Mouse (Mus musculus) NIH3T3 (cell line): ENCODE measurements around the gene Tshb.
A peak's percentile ranks its signal among the peaks of the same experiment; 100 is the strongest.

Experiments used
- DNase-seq: peaks from one replicate; pipeline ENCODE4 v3.0.0-alpha.2; 2012; ENCODE audit warnings: low read depth

The Tshb gene

DNA sequence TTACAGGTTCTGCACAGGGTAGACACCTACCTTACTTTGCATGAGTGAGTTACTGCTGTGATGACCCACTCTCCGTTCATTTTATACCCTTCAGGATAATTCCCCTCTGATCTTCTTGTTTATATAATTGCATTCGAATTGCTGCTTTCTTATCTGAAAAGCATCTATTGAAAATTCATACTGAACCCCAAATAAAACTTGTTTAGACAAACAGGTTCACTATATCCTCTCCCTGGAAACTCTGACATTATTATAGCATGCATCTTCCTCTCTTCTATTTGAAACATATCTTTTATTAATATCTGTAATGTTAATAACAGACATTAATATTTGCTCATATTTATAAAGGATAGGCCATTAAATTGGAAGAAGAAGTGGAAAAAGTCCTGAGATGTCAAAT lies at the start of gene Tshb:
Tshb (minus strand) TSS at position 101 of the 400 bp plus-strand sequence.
- DNase-seq = no peak

DNA sequence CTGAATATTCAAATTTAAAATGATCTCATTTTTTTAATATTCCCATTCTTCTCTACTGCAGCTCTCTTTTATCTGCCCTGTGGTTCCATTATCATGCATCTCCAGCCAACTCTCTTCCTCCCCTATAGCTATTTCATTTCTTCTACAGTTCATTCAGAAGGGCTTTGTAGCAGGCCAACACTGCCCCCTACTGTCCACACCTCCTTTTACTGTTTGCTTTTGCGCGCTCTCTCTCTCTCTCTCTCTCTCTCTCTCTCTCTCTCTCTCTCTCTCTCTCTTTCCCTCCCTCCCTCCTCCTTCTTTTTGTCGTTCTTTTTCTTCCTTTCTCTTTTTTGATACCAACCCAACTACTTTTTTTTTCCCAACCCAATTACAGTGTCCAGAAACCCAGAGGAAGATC lies 21.4 kb upstream of the Tshb start:
- peak; percentile 90 for DNase-seq

DNA sequence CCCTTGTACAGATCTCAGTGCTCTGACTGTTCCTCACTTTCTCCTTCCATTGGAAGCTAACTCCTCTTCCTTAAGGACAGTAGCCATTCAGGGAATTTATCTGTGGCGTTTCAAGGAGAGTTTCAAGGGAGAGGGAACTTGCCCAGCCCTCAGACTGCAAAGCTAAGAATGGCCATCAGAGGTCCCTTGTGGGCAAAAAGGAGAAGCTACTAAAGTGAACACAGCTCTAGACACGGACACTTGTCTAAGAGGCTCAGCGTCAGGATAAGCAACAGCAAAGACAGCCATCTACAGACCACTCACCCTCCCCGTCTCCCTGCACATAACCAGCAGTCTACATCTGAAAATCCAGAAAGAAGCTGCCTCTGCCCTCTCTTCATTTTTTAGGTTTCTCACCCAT lies 4.9 kb upstream of the Tshb start:
- no peak for DNase-seq

DNA sequence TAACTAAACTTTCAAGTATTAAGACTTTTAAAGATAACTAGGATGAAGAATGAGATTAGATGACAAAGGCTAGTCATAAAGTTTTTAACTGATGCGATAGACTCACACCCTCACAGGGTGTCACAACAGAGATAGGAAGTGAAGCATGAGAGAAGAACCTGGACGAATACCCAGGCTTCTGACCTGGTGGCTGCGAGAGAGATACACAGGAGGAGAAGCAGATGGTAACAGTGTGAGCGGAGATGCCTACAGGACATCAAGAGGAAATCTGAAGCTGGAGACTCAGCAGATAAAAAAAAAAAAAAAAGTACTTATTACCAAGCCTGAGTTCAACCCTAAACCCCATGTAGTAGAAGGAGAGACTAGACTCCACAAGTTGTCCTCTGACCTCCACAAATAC lies 9.5 kb downstream of the Tshb start:
- DNase-seq = no peak

DNA sequence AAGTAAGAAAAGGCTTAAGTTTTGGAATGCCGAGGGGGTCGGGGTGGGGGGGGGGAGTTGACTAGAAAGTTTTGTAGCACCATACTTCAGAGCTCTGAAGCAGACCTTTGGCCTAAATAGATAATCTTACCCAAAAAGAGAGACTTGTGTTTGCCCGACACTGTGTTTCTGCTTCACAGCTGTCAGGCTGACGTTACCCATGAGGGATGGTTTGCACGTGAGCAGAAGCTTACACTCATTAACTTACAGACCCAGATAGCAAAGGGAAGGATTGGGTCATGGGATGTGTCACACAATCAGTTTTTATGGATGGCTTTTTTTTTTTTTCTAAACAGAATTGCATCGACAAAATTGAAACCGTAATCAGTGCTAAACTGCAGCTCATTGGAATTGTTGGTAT lies 17.7 kb downstream of the Tshb start:
- DNase-seq = no peak

DNA sequence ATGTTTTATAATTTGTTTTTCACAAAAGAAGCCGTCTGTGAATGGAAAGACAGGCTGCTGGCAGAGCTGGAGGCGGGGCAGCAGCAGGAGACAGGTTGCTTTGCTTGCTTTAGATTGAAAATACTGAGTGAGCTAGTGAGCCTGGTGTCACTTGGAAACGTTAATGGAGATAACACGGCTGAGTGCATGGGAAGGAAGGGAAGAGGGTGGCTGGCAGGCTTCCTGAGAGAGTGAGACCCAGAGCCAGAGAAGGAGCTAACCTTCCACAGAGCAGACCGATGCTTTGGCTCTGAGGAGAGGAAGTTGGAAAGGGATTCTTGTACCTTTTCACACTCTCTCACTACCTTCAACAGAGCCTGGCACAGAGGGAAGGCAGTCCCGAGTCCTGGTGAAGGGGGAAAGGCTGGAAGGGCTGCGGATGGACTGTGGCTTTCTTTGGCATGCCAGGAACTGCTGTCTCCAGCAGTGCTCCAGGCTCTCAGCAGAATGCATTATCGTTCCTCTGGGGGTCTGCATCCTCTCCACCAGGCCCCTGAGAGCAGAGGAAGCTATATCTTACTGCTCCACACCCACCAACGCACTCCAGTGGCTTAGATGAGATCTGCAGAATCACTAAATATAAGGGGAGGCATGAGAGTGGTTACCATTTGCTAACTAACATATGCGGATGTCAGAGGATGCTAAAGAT lies 18.7 kb downstream of the Tshb start:
- DNase-seq = no peak

DNA sequence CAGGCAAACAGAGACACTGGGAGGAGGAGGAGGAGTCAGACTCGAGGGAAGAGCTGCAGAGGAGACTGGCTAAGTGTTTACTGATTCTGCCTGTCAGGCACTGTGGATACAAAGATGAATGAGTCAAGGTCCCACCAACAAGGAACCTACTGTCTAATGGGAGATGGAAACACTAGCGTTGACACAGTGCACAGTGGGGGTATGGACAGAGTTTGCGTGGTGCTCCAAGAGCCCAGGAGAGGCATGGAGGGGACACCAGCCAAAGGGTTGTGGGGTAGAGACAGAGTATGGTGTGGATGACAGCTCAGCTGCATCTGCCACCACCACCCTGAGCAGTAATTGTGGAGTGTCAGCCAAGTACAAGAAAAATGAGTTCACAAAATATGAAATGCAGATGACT lies 20.1 kb downstream of the Tshb start:
- DNase-seq = no peak

DNA sequence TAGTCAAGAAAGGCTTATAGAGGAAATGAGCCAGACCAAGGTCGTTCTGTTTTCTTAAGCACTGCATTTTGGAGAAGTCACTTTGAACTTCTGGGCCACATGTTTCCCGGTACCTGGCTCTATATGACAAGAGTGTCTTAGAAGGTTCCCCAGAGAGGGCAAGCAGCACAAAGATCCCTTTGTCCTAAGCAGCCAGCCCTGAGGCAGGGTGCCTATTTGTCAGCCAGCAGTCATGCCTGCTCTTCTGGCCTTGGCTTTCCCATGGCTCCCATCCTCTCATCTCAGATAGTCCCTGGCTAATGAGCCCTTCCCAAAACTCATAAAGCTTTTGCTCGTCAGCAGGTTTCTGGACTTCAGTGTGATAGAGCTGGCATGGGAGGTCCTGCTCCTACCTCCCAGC lies 22.3 kb downstream of the Tshb start:
- no peak for DNase-seq

DNA sequence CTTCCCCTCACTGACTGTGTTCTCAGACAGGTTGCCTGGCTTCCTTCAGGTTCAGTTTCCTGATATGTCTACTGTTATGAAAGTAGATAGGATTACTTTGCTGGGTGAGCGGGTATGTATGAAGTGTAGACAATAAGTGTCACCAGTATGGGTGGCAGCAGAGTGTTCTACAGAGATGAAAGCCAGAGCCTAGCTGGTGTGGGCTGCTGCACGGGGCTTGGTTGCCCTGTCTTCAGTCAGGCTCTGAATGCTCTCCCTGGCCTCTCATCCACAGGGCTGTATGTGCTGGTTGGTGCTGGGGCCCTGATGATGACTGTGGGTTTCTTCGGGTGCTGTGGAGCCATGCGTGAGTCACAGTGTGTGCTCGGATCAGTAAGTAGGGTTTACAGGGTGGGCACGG lies 25.5 kb downstream of the Tshb start:
- no peak for DNase-seq

DNA sequence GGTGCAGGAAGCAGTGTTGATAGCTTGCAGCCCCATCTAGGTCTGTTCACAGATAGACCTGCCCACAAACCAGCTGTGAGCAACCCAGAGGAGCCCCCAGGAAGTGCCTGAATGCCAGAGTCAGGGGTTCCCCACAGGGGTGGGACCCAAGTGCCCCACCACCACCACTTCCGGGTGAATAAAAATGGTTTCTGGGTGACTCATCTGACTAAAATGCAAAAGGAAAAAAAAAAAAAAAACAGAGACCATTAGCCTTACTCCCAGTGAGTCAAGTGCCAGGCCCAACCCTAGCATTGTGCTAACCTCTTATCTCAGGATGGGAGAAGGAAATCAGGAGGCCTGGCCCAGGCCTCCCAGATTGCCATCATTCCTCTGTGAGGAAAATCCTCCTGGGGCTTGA lies 26.7 kb downstream of the Tshb start:
- peak; percentile 58 for DNase-seq

DNA sequence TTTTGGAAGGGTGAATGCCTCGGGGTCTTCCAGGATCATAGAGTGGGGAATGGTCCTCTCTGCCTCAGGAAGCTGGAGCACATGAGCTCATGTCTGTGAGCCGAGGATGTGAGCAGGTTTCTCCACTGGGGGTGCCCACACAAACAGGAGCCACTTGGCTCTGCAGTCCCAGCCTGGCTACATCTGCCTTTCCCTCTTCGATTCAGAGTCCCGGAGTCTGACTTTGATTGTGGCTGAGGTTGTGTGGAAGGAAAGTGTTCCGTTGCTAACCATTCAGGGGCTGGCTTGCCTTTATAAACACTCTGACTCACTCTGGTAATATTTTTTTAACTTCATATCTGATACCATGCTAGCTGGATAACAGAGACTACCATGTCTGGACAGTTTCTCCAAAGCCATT lies 30.1 kb downstream of the Tshb start:
- DNase-seq = peak; percentile 48

DNA sequence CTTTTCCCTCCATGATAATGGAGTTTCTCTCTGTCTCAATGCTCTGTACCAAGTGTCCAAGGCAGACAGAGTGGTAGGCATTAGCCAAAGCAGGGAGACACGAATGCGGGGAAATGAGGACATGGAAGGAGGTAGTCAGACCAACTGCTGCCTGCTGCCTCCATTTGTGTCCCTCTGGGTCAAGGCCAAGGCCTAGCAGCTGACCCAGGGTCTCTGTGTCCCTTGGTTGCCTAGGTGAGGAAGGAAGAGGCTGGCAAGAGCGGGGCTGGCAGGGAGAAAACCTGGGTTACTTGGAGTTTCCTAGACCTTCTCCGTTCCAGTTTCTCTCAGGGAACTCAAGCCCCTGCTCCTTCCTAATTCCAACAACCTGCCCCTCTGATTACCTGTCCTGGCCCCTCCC lies 30.5 kb downstream of the Tshb start:
- DNase-seq = no peak

DNA sequence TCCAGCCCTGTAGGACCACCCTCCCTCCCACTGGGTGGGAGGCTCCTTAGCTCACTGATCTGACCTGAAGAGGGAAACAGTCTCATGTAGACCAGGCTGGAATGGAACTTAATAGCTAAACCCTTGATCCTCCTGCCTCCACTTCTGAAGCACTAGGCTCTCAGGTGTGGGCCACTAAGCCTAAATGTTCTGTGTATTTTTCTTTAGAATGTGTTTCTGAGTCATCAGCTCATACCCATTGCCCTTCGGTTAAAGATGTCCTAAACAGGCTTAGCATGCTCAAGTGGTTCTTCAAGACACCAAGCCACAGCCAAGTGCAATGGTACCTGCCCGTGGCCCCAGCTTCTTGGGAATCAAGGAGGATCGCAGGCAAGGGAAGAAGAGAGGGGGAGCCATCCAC lies 31.0 kb downstream of the Tshb start:
- no peak for DNase-seq

DNA sequence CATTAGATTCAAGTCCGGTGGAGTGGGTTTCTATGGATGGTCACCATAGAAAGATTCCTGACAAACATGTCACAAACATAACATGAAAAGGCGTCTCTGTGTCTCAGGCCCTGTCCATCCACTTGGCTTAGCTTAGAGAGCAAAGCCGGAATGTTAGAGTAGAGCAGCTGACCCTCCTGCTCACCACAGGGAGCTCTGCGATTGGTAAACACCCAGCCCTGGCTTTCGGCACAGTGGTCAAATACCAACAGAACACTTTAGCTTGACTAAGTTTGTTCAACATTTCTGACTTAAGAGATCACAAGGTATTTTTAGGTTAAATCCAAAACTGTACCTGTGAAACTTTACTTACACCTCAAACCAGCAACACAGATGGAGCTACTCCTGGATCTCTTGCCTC lies 31.4 kb downstream of the Tshb start:
- no peak for DNase-seq

DNA sequence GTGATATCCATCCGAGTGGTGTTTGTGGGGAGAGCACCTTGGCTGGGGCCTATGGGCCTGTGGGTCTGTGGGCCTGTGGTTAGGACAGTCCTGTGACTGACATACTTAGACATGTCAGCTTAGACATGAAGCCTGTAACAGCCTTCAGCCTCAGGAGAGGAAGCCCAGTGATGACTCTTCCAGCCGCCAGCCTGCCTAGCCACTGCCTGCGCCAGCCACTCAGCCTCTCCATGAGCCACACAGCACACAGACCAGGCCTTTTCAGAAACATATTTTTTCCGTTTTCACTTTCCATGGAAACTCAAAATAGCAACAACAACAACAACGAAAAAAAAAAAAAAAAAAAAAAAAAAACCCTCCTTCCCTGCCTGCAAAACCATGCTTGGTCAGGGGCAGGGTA lies 33.8 kb downstream of the Tshb start:
- peak; percentile 17 for DNase-seq

DNA sequence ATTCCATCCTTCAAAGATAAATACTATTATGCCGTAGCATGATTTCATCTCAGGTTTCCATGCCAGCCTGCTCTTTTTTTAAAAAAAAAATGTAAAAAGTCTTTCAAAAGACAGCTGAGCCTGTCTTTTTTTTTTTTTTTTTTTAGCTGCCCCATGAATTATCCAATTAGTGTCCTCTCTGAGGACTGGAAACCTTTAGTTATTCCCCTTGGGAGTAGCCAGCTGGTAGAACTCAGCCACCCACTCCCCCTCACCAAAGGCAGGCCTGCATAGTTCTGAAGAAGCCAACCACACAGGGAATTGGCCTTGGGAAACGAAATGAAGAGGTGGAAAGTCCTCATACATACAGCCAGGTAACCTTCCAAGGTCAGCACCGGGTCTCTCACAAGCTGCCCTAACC lies 34.5 kb downstream of the Tshb start:
- DNase-seq = no peak

DNA sequence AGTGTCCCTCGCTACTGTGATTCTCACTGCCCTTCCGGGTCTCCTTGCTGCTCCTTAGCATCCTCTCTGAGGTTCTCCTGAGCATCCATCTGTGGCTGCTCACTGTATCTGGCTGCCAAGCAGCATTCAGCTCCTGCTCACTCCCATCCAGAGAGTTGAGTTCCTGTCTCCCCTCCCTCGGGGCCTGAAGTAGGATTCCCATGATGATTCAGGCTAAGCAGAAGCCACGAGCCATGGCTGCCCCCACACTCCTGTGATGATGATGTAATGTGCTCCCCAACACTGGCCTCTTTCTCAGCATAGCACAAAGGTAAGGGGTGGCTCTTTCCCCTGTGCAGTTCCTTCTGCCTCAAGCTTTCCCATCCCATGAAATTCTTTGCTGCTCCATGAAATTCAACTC lies 36.3 kb downstream of the Tshb start:
- peak; percentile 31 for DNase-seq

DNA sequence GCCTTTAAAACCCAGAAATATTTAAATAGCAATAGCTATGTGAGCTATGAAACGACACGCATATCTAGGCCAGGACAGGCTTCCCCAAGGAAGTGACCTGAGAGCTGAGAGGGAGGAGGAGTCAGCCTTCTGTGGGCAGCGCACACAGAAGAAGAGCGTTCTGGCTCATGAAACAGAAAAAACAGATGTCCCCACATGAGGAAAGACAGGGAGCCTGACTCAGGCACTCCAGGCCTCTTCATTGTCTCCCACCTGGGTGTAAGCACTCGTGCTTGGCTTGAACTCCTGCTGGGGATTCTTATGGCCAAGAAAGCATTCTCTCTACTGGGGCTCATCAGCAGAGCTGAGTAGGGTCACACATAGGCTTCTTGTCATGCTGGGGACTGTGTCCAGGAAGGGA lies 37.9 kb downstream of the Tshb start:
- no peak for DNase-seq

DNA sequence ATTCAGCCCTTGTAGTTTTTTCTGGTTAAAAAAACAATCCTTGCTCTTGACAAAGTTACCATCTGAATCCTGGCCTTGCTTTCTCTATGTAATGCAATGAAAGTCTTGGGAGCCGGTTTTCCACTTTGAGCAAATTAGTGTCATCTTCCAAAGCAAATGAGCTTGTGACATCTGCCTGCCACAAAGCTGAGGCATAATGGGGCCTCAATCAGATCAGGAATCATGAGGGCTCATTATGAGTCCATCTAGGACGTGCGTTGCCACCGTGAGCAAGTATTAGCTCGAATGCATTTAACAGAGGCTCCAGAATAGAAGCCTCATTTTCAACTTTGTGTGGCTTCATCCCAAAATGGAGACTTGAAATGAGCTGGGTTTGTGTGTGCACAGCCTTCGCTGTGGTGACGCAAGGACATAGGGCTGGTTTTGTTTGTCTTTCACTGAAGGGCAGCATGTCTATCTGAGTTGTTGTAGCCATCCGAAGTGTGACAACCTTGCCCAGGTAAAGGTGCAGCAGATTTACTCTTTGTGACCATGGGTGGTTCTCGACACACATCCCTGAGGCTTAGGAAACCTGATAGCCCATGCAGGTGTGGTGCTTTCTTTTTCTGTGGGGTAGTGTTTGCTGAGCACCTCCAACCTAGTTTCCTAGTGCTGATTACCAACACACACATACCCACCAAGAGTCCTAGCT lies 38.6 kb downstream of the Tshb start:
- DNase-seq = no peak

DNA sequence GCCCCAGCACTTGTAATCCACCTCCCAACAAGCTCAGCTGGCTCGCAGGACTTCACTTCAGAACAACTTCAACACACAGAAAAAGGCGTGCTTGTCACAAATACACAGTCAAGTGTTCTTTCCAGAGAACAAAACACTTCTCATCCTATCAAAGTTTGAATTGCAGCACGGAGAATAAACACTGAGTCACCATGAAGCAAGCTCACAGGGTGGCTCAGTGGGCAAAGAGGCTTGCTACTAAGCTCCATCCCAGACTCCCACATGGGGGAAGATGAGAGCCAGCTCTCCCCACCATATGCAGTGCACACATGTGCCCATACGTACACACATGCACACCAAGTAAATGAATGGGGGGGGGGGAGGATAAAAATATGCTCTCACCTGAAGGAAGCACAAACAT lies 39.3 kb downstream of the Tshb start:
- peak; percentile 44 for DNase-seq

DNA sequence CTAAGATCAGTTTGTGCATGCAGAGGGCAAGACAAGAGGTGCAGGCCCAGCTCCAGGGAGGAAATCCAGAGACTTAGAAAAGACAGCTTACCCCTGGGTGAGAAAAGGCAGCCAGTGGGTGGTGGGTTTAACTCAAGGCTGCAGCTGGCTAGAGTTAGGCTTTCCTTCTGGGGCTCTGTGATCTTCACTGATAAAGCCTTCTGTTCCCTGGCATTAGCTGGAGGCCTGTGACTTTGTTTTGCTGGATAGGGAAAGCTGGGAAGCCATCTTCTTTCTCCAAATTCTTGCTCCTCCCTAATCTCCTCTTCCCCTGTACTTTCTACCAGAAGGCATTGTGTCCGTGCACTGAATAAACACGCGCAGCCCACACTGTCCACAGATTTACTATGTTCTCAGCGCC lies 39.8 kb downstream of the Tshb start:
- no peak for DNase-seq

DNA sequence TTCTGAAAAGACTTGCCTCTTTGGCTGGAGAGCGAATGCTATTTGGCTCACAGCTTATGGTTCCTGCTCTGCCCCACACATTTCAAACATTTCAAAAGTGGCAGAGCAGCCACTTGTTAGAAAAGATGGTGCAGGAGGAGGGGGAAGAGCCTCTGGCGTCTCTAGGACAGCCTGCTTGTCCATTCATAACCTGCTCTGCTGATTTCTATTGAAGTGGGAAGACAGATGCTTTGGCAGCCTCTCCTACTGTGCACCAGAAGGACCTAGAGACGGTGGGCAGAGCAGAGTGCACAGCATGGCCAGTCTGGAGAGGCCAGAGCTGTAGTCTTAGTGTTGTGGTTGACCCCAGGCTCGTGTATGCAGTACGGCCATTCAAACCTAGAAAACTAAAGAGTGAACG lies 43.6 kb downstream of the Tshb start:
- no peak for DNase-seq

DNA sequence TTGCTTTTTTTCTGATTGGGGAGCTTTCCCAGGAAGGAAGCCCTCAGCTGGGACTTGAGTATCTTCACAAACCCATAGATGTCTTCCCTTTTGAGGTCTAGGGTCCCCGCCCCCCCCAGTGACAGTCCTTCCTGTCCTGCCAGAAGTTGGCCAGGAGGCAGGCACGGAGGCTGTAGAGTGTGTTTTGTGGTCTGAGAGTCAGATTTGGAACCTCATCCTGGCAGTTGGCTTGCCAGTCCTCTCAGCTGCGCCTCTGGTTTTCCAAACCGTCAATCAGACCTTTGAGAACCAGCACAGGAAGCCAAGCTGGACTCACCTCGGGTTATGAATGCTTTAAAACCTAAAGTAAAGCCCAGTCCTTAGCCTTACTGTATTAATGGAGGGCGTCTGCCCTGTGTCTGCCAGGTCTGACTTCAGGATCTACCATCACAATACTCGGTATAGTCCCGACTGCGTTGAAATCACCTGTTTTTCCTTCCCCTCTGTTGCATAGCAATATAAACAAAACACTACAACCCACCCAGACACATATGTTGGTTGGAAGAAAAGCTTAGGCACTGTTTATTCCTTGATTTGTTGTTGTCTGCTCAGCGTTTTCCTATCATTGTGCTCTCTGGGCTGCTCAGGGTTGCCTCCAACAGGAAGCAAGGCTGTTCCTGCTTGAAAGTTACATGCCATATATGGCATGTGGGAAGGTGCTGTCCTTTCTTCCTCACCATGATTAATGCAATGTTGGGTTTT lies 44.2 kb downstream of the Tshb start:
- DNase-seq = no peak
